Comparison of ENCODE assay signal across 19 mouse cellular contexts in genomic region chr6:21909720-21910119, GRCm38 (mm10). TPM values are rescaled to one million over a fixed set of nuclear protein-coding genes. Genes with fewer than 3 reads are reported as not detected.
"Had no signal": no experiment of that assay in that cellular context is flagged by ENCODE, and none has a peak within 500 bp of the region (broad histone marks: within the 10 kb centered on the region; RNA-seq: fewer than 3 reads in every experiment).

No protein-coding gene starts in this region.

- H3K4me3 ChIP-seq: lung, embryonic 15.5 days; megakaryocyte, embryonic 14.5 days; midbrain, embryonic 13.5 days; midbrain, embryonic 15.5 days; neural tube, embryonic 13.5 days; neural tube, embryonic 15.5 days had no signal

- H3K36me3 ChIP-seq: lung, embryonic 15.5 days; midbrain, embryonic 13.5 days; midbrain, embryonic 15.5 days; neural tube, embryonic 13.5 days; neural tube, embryonic 15.5 days had no signal

- DNase-seq: liver, postnatal 0 days; lung, adult 2 months; lung, postnatal 14 days; lung, postnatal 36 days; retina, postnatal 1 day; right cerebral cortex, adult 18-20 months; right cerebral cortex, postnatal 25 days; right cerebral cortex, postnatal 4 days; spleen, adult 18-20 months; thymus, adult 18-20 months; thymus, postnatal 25 days; thymus, postnatal 4 days had no signal

- H3K4me1 ChIP-seq: lung, embryonic 15.5 days; megakaryocyte, embryonic 14.5 days; midbrain, embryonic 13.5 days; midbrain, embryonic 15.5 days; neural tube, embryonic 13.5 days; neural tube, embryonic 15.5 days had no signal

- H3K27me3 ChIP-seq: lung, embryonic 15.5 days; megakaryocyte, embryonic 14.5 days; midbrain, embryonic 13.5 days; midbrain, embryonic 15.5 days; neural tube, embryonic 13.5 days; neural tube, embryonic 15.5 days had no signal

- H3K27ac ChIP-seq: lung, embryonic 15.5 days; macrophage; midbrain, embryonic 13.5 days; midbrain, embryonic 15.5 days; neural tube, embryonic 13.5 days; neural tube, embryonic 15.5 days had no signal

RNA-seq across cellular contexts. Expression of gene Tspan12, which starts 57.4 kb away (rescaled TPM):
- polyA plus RNA-seq: macrophage had no signal
